Mouse (Mus musculus): ENCODE measurements at regions not wholly inside any gene's neighbourhood (a gene's known extent, or its start where the extent isn't known, plus 50 kb on each side); places are given as distances from the start of the nearest gene placed in this dataset.

- DNase-seq (ENCODE audit: low spot score): no peak
- intact Hi-C loops (cut with DNase I): no loop called here
Observed at GRCm38 (mm10) chr9:14156967-14157366, 117.9 kb upstream of the Sesn3 start.

DNA sequence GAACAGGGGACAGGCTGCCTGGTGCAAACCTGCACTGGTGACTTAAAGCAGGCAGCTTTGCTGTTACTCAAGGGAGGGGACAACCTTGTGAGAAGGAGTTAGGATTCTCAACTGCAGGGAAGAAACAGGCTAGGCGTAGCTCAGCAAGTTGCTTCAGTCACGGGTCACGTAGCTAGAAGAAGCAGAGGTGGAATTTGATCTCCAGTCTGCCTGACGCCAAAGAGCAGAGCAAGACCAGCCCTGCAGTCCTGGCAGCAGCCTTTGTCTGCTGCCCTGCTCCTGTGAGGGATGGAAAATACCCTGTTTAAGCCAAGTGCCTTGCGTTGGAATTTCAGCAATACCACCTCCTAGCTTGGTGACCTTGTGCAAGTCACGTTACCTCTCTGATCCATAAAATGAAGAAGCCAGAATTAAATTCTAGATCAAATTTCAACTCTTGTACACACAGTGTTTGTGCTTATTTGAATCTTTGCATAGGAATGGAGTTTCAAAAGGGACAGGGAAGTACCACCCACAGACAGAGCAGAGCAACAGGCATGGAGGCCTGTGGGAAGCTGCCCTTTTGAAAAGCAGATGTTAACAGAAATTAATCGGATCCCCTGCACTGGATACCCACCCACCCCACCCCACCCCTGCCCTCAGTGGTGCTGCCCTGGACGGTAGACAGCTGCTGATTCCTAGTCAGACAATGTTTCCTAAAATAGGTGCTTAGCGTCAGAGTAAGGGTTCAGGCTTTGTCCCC, 116.6 kb upstream of the Sesn3 start:
- intact Hi-C loops (cut with DNase I): no loop called here
- DNase-seq (ENCODE audit: low spot score): no peak

GRCm38 (mm10) chr9:14160207-14160606, 114.7 kb upstream of the Sesn3 start:
- no peak for DNase-seq (ENCODE audit: low spot score)
- intact Hi-C loops (cut with DNase I): no loop called here

DNA sequence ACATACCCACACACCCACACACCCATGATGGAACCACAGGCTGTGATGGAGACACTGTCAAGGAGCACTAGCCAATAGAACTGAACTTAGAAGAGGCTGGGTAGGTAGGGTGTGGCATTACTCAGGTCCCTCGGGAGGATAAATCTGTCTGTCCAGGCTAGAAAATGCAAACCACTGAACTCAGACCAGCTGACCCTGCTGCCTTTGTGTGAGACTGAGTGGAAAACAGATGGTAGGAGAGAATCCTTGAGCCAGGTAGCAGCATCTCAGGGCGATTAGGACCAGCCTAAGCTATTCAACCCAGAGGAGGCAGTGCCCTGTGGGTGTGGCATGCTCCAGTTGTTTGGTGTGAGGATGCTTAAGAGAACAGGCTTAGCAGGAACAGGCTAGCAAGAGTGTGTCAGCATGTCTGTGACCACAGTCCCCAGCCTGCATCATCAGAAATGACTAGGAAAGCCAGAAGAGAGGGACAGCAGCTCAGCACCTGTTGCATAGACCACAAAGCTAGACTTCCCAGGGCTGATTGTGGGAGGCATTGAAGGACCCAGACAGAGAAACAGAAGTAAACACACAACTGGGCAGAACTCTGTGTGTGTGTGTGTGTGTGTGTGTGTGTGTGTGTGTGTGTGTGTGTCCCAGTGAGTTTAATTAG, 103.2 kb upstream of the Sesn3 start:
- intact Hi-C loops (cut with DNase I): loop anchor here (5.0 kb wide), 1 partner anchor 106 kb away; the partner anchor contains the start of gene Sesn3
- no peak for DNase-seq (ENCODE audit: low spot score)

- peak; percentile 16 for DNase-seq (ENCODE audit: low spot score)
- intact Hi-C loops (cut with DNase I): loop anchor here (5.0 kb wide), 1 partner anchor 104 kb away; the partner anchor contains the start of gene Sesn3
Observed at GRCm38 (mm10) chr9:14173631-14174323, 101.1 kb upstream of the Sesn3 start.

- intact Hi-C loops (cut with DNase I): loop anchor here (5.0 kb wide), 1 partner anchor 103 kb away; the partner anchor contains the start of gene Sesn3
- DNase-seq (ENCODE audit: low spot score): no peak
Observed at GRCm38 (mm10) chr9:14174324-14175040, 100.4 kb upstream of the Sesn3 start.

DNA sequence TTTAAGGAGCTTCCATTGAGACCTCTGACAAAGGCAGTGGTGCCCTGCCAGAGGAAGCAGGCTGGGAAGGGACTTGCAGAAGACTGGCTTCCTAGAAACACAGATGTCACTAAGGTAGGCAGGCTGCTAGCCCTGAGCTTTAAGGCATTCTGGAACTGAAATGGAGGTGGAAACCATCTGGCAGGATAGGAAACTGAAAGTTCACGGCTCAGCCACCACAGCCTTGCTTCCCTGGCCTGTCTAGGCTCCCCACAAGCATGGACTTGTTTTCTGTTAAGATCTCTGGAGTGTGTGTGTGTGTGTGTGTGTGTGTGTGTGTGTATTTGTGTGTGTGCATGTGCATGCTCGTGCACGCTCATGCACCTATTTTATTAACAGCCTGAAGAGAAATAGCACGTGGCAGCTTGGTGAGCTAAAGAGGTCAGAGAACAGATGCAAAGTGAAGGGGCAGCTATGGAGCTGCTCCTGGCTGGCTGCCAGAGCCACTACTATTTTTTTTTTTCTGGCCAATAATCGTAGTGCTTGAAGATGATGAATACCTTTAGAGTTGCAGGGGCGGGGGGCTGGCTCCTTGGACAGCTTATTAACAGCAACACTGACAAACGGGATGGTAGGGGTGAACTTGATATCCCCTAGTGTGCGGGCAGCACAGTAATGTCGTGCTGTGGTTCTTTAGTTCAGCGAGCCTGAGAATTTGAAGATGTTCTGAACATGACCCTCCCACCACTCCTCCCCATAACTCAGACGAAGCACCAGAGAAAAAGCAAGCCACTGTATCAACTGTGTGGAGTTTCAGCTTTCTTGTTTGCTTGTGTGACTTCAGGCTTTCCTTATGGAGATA, 99.6 kb upstream of the Sesn3 start:
- DNase-seq (ENCODE audit: low spot score): no peak
- intact Hi-C loops (cut with DNase I): no loop called here

- intact Hi-C loops (cut with DNase I): no loop called here
- no peak for DNase-seq (ENCODE audit: low spot score)
Observed at GRCm38 (mm10) chr9:14179777-14180176, 95.1 kb upstream of the Sesn3 start.

GRCm38 (mm10) chr9:14184261-14184660, 90.6 kb upstream of the Sesn3 start:
- no peak for DNase-seq (ENCODE audit: low spot score)
- intact Hi-C loops (cut with DNase I): no loop called here

DNA sequence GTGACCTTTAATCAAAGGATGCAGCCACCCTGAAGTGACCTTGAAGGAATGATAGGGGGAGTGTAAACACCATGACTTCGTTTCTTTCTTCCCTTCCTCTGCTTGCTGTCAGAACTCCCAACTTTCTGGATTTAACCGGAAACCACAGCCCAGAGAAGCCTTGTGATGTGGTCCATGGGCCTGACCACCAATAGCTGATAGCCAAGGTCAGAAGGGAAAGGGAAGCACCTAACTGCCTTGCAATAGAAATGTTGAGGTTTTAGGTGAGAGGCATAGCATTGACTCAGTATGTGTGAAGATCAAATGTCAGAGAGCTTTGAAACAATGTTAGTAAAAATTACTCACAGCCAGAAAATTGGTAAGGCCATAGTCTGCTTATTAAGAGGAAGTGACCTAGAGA, 89.2 kb upstream of the Sesn3 start:
- no peak for DNase-seq (ENCODE audit: low spot score)
- intact Hi-C loops (cut with DNase I): no loop called here

- DNase-seq (ENCODE audit: low spot score): no peak
- intact Hi-C loops (cut with DNase I): no loop called here
Observed at GRCm38 (mm10) chr9:14187753-14188152, 87.1 kb upstream of the Sesn3 start.

DNA sequence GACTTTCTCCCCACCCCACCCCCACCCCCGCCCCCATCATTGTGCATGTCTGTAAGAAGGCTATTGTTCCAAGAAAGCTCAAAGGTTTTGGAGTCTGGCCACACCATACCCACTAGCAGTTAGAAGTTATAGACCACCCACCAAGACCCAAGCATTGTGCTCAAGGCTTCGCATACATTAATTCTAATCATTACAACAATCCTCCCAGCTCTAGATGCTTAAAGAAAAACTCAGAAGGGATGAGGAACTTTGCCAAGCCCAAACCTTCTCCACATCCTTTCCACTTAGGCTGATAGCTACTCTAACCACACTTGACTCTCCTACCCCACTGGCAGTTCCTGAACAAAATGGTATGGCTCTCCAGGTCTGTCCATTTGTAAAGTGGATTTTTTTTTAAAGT, 86.4 kb upstream of the Sesn3 start:
- no peak for DNase-seq (ENCODE audit: low spot score)
- intact Hi-C loops (cut with DNase I): no loop called here

- no peak for DNase-seq (ENCODE audit: low spot score)
- intact Hi-C loops (cut with DNase I): no loop called here
Observed at GRCm38 (mm10) chr9:14190660-14191059, 84.2 kb upstream of the Sesn3 start.

DNA sequence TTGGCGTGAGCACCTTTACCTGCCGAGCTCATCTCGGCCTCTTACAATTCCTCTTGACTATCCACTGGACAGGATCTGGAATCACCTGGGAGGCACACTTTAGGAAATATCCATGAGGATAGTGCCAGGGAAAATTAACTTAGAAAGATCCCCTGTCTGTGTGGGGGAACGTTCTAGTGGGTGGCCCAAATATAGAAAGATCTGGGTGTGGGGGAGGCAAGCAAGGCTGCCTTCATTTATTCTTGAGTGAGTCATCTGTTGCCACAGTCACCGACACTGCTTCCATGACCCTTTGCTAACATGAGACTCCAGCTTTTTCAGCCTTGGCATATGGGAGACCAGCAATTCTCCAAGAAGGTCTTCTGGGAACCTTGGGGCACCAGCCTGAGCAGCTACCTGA, 80.1 kb upstream of the Sesn3 start:
- intact Hi-C loops (cut with DNase I): no loop called here
- DNase-seq (ENCODE audit: low spot score): no peak

- intact Hi-C loops (cut with DNase I): no loop called here
- DNase-seq (ENCODE audit: low spot score): no peak
Observed at GRCm38 (mm10) chr9:14199116-14199515, 75.8 kb upstream of the Sesn3 start.

DNA sequence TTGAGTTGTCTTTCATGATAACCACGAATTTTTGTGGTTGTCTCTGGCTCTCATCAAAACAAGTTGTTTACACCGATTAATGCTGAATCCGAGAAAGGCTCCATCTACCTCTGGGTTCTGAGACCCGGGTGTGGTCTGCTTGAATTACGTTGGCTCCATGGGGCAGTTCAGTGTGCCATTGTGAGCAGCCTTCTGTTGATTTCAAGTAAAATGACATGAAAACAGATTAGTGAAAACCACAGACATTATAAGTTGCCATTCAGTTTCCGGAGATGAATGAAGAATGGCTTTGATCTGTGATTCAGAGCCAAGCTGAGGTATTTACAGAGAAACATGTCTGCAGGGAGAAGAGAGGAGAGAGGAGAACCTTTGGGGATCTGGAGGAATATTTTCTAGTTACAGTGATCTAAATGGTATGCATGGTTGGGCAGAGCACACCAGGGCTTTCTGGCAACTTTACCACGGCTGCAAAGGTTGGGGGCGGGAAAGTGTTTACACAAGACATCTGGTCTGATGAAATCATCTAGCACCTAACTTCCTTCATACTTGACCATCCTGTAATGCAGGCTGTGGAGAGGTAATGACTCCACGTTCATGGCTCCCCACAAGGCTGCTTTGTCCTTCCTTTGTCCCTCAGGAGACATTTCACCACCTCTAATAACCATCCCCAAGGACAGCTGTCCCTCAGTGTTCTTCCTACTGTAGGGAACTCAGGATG, 74.7 kb upstream of the Sesn3 start:
- intact Hi-C loops (cut with DNase I): no loop called here
- DNase-seq (ENCODE audit: low spot score): no peak

DNA sequence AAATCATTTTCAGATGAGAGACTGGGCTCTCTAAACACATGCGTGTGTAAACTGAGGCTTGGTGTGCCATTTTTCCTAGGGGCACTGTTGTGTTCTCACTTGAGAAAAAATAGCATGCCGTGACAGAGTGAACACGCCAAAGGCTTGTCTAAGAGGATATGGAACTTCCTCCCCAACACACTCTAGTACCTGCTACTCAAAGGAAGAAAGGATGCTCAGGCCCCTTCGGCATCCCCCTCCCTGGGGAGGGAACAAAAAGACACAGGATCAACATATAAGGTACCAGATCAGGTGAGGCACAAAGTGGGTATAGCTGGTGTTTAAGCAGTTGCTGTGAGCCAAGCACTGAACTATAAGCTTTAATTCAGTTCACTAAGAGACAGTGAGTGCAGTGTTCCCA, 74.0 kb upstream of the Sesn3 start:
- no peak for DNase-seq (ENCODE audit: low spot score)

DNA sequence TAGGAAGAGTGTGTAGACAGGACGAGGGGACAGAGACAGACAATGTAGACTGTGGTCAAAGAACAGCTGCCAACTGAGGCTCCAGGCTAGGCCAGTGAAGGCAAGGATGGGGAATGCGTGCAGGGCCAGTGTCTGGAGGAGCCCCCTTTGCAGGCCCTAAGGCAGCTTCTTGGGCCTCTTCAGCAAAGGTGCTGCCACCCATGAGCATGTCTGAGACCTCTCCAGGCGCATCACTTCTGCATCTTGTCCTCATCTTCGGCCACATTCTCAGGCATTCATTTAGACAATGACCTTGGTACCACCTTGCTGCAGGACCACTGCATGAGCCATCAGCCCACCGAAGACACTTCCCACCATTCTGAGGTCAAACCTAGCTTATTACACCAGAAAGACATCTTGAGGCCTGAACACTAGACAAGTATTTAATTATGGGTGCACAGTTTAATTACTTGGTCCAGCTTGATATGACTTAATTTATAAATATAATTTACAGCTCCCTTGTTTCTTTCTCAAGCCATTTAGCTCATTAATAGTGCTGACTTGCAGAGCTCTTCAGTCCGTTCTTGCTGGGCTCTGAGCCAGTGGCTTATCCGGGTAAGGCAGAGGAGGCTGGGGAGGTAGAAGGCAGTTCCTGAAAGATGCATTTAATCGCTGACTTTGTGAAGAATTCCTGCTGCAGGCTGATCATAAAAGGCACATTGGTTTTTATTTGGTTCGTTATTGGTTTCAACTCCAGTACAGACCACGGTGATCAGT, 72.1 kb upstream of the Sesn3 start:
- intact Hi-C loops (cut with DNase I): no loop called here
- no peak for DNase-seq (ENCODE audit: low spot score)

More for the DNA sequence above, 74.0 kb upstream of the Sesn3 start:
- intact Hi-C loops (cut with DNase I): no loop called here
